Mouse (Mus musculus) liver, adult 2 months (tissue): ENCODE data around the gene Hspb11.

Experiments
- CTCF ChIP-seq: fragments of 200-500 bp; IDR thresholded peaks from 2 replicates; pipeline ENCODE4 v1.5.1; 2011; ENCODE audit warnings: low read depth, low read length, control low read depth
- POLR2A ChIP-seq: fragments of 200-500 bp; IDR thresholded peaks from 2 replicates; pipeline ENCODE4 v1.6.1; 2011; ENCODE audit warnings: low read length, control low read depth; ENCODE audit not compliant: insufficient read depth; ENCODE audit errors: extremely low read depth

GRCm38 (mm10) chr4:107286386-107286785 is 33.0 kb downstream of the Hspb11 start:
- TF ChIP-seq CTCF (no peak), POLR2A (no peak)
